Mouse (Mus musculus) E14TG2a.4 (cell line): ENCODE results near the gene Rnf26.

Experiments
- CTCF ChIP-seq: conservative IDR thresholded peaks from 2 replicates; pipeline ENCODE4 v1.5.1; 2014; ENCODE audit warnings: low read length
- NANOG ChIP-seq: IDR thresholded peaks from 2 replicates; pipeline ENCODE4 v1.6.1; 2014; ENCODE audit warnings: borderline replicate concordance, low read length, mixed read lengths
- POU5F1 ChIP-seq: IDR thresholded peaks from 2 replicates; pipeline ENCODE4 v1.6.1; 2014; ENCODE audit warnings: low read length, borderline replicate concordance

GRCm38 (mm10) chr9:44108269-44109055, 4.9 kb downstream of the Rnf26 start:
- TF ChIP-seq CTCF: no peak
- TF ChIP-seq NANOG: no peak
- no peak for TF ChIP-seq POU5F1
